Mouse (Mus musculus) 3T3-L1 (cell line): Measurements from ENCODE around the gene Ryr3.

Source experiments
- DNase-seq: peaks from one replicate; pipeline ENCODE4 v3.0.0-alpha.2; 2015; ENCODE audit warnings: low read depth, low spot score

Ryr3 gene

GRCm38 (mm10) chr2:113216746-113217461, at the start of gene Ryr3:
Gene Ryr3 (minus strand): TSS chr2:113217096.
- no peak for DNase-seq

- DNase-seq, result no peak
Measured at GRCm38 (mm10) chr2:113238871-113239270, 22.0 kb upstream of the Ryr3 start.

GRCm38 (mm10) chr2:113236993-113237392, 20.1 kb upstream of the Ryr3 start:
- DNase-seq, result no peak

- DNase-seq, result peak; percentile 91
Measured at GRCm38 (mm10) chr2:113234559-113234958, 17.7 kb upstream of the Ryr3 start.

GRCm38 (mm10) chr2:113233356-113233755, 16.5 kb upstream of the Ryr3 start:
- peak; percentile 87 for DNase-seq

GRCm38 (mm10) chr2:113216105-113216745, 671 bp downstream of the Ryr3 start:
- DNase-seq, result no peak

GRCm38 (mm10) chr2:113210023-113210422, 6.9 kb downstream of the Ryr3 start:
- no peak for DNase-seq

- DNase-seq, result no peak
Measured at GRCm38 (mm10) chr2:113209263-113209662, 7.6 kb downstream of the Ryr3 start.

- DNase-seq, result no peak
Measured at GRCm38 (mm10) chr2:113202857-113203256, 14.0 kb downstream of the Ryr3 start.

GRCm38 (mm10) chr2:113199030-113199679, 17.7 kb downstream of the Ryr3 start:
- DNase-seq, result no peak

GRCm38 (mm10) chr2:113187158-113187557, 29.7 kb downstream of the Ryr3 start:
- DNase-seq, result no peak

GRCm38 (mm10) chr2:113181701-113182100, 35.2 kb downstream of the Ryr3 start:
- DNase-seq, result no peak

- no peak for DNase-seq
Measured at GRCm38 (mm10) chr2:113178047-113178446, 38.8 kb downstream of the Ryr3 start.

- DNase-seq, result no peak
Measured at GRCm38 (mm10) chr2:113176337-113176736, 40.6 kb downstream of the Ryr3 start.

- no peak for DNase-seq
Measured at GRCm38 (mm10) chr2:113168096-113168495, 48.8 kb downstream of the Ryr3 start.

GRCm38 (mm10) chr2:113161494-113161893, 55.4 kb downstream of the Ryr3 start:
- DNase-seq, result no peak

GRCm38 (mm10) chr2:113137766-113138165, 79.1 kb downstream of the Ryr3 start:
- DNase-seq, result no peak

GRCm38 (mm10) chr2:113123476-113123875, 93.4 kb downstream of the Ryr3 start:
- no peak for DNase-seq

- no peak for DNase-seq
Measured at GRCm38 (mm10) chr2:113119080-113119479, 97.8 kb downstream of the Ryr3 start.

GRCm38 (mm10) chr2:113116788-113117187, 100.1 kb downstream of the Ryr3 start:
- DNase-seq, result no peak

- no peak for DNase-seq
Measured at GRCm38 (mm10) chr2:113115897-113116283, 101.0 kb downstream of the Ryr3 start.

GRCm38 (mm10) chr2:113115248-113115896, 101.5 kb downstream of the Ryr3 start:
- DNase-seq, result no peak
